Mouse (Mus musculus) embryonic facial prominence, embryonic 12.5 days (tissue): ENCODE data around the gene Uroc1. TPM values are rescaled to one million over a fixed set of nuclear protein-coding genes. Genes with fewer than 3 reads are reported as not detected.

ENCODE experiments used
- ATAC-seq: fragments of 200-750 bp; cut with Nextera tagmentation; 2 replicates; pipeline ENCODE4 v1.8.0; 2017; ENCODE audit not compliant: insufficient number of reproducible peaks, insufficient read depth, low FRiP score, low TSS enrichment
- H3K27ac ChIP-seq: fragments of 300-500 bp; sonication (generic); 2 replicates; pipeline ENCODE4 v1.5.1; 2016; ENCODE audit warnings: mild to moderate bottlenecking
- H3K27me3 ChIP-seq: fragments of 300-500 bp; sonication (generic); 2 replicates; pipeline ENCODE4 v1.6.1; 2016; ENCODE audit warnings: mild to moderate bottlenecking, moderate library complexity
- H3K36me3 ChIP-seq: fragments of 300-500 bp; sonication (generic); 2 replicates; pipeline ENCODE4 v1.6.1; 2016; ENCODE audit warnings: mild to moderate bottlenecking
- H3K4me1 ChIP-seq: fragments of 300-500 bp; sonication (generic); 2 replicates; pipeline ENCODE4 v1.6.1; 2016
- H3K4me2 ChIP-seq: fragments of 300-500 bp; sonication (generic); replicated peaks from 2 replicates; pipeline ENCODE4 v1.6.1; 2016; ENCODE audit warnings: mild to moderate bottlenecking, moderate library complexity
- H3K4me3 ChIP-seq: fragments of 300-500 bp; sonication (generic); 2 replicates; pipeline ENCODE4 v1.5.1; 2016; ENCODE audit warnings: mild to moderate bottlenecking
- H3K9ac ChIP-seq: fragments of 300-500 bp; sonication (generic); 2 replicates; pipeline ENCODE4 v1.6.1; 2016; ENCODE audit warnings: mild to moderate bottlenecking, moderate library complexity
- H3K9me3 ChIP-seq: fragments of 300-500 bp; sonication (generic); 2 replicates; pipeline ENCODE4 v1.6.1; 2016; ENCODE audit warnings: mild to moderate bottlenecking, moderate library complexity
- WGBS: fragments of 180-500 bp; shearing (Covaris S2); methylation state at CpG from one replicate; pipeline ENCODE4 v1.1.7; 2016; 5-methylcytosine and 5-hydroxymethylcytosine counted together
- polyA plus RNA-seq: library from polyadenylated mRNA; unstranded; fragments of >200 nt; fragmentation: Nextera tagmentation; extraction: Ambion mirVana; gene quantifications from 2 replicates; pipeline ENCODE4 v1.2.1, GENCODE M21; 2016

Gene Uroc1
- polyA plus RNA-seq, 1 experiment from 2014 or later = not detected

DNA sequence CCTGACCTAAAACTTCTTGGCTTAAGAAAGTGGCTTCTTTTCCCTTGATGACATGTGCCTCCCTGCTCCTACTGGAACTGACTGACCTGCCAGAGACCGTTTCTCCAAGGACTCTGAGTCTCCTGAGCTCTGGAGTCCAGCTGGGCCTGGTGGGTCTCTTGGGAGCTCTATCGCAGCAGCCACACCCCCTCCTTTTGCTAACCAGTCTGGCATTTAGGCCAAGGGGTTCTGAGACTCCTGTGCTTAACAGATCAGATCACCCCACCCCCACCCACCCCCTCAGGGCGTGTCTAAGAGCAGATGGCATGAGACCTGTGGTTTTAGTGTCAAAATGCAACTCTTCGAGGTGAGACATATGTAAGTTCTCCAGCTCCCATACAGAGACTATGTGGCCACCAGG is 11.3 kb upstream of the Uroc1 start:
- no peak overlapping the region for H3K9ac ChIP-seq
- WGBS = 39% methylated on average over 4 of the region's 4 CpGs
- ATAC-seq = no peak
- no peak overlapping the region for H3K4me2 ChIP-seq
- H3K27ac ChIP-seq = no peak overlapping the region
- no peaks in the 10 kb centered on the region for H3K36me3 ChIP-seq
- H3K4me3 ChIP-seq = no peak overlapping the region
- H3K27me3 ChIP-seq = peaks cover 16% of the 10 kb centered on the region
- no peaks in the 10 kb centered on the region for H3K9me3 ChIP-seq
- peaks cover 5% of the 10 kb centered on the region; the same call in 1 of the 2 replicates for H3K4me1 ChIP-seq

DNA sequence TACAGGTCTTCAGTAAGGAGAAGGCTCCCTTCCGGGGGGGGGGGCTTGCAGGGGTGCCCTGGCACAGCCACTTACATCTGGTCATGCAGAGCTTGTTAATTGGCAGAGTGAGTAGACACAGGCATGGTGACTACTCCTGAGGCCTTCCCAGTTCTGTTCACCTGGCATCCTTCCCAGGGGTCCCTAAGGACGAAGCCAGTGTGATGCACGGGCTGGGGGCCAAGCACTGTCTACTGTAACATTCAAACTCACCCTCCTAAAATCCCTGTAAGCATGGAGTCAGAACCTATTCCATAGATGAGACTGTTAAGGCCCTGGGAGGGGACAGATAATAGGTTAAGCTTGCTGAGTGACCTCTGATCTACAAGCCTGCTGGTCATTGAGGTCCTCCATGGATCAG is 9.1 kb upstream of the Uroc1 start:
- no peak for ATAC-seq
- H3K4me2 ChIP-seq = no peak overlapping the region
- WGBS = 75% methylated on average over 3 of the region's 3 CpGs
- no peak overlapping the region for H3K9ac ChIP-seq
- H3K27ac ChIP-seq = no peak overlapping the region
- peaks cover 16% of the 10 kb centered on the region for H3K27me3 ChIP-seq
- no peak overlapping the region for H3K4me3 ChIP-seq
- no peaks in the 10 kb centered on the region for H3K9me3 ChIP-seq
- peaks cover 5% of the 10 kb centered on the region; the same call in 1 of the 2 replicates for H3K4me1 ChIP-seq
- no peaks in the 10 kb centered on the region for H3K36me3 ChIP-seq

DNA sequence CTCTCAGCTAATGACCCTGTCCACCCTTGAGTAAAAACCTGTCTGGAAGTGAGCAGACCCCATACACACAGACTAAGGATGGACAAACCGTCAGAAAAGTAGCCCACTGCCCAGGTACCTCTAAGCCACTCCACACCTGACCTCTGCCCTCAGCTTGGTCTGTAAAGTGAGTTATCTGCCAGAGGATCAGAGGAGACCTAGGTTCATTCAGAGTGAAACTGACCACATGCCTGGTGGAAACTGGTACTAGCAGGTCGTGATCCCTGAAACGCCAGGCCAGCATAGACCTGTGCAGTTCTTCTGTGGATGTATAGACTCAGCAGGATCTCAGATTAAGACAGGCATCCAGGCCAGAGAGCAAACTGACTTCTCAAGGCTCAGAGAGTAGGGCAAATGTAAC is 8.6 kb upstream of the Uroc1 start:
- Histone ChIP-seq H3K36me3 (no peaks in the 10 kb centered on the region), H3K27me3 (peaks cover 16% of the 10 kb centered on the region), H3K4me2 (0 out of 2 replicates have a peak overlapping the region, but pooled peaks have one; percentile 43), H3K4me3 (no peak overlapping the region), H3K9ac (no peak overlapping the region), H3K9me3 (no peaks in the 10 kb centered on the region), H3K27ac (no peak overlapping the region), H3K4me1 (peaks cover 5% of the 10 kb centered on the region; the same call in 1 of the 2 replicates)
- no peak for ATAC-seq
- 65% methylated on average over 3 of the region's 3 CpGs for WGBS

DNA sequence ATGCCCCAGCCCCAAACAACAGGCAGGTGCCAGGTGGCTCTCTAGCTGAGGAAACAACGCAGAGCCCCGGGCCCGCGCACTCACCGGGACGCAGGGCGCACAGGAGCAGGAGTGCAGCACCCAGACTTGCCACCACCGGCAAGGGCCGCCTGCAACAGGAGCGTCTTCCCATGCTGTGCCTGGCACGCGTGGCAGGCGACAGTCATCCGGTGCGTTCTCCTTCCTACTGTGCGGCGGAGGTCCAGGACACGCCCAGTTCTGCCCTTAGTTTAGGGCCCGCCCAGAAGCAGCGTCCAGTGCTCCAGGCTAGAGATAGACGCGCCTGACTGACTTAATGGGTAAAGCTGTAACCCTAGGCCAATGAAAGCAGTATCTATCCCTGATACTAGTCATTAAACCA is 8.1 kb upstream of the Uroc1 start, which contains the start of gene Chst13:
Gene Chst13, minus strand, starts transcription at position 195 of the 400 bp plus-strand sequence.
- H3K4me3 ChIP-seq = peak within 1 kb of the TSS; percentile 17; the same call in 1 of the 2 replicates
- H3K4me2 ChIP-seq = peak within 1 kb of the TSS; percentile 43
- peaks cover 16% of the 10 kb centered on the region for H3K27me3 ChIP-seq
- peaks cover 5% of the 10 kb centered on the region; the same call in 1 of the 2 replicates for H3K4me1 ChIP-seq
- no peak within 1 kb of the TSS for H3K27ac ChIP-seq
- H3K36me3 ChIP-seq = no peaks in the 10 kb centered on the region
- no peaks in the 10 kb centered on the region for H3K9me3 ChIP-seq
- H3K9ac ChIP-seq = no peak within 1 kb of the TSS
- WGBS = 3% methylated on average over 22 of the region's 22 CpGs
- no peak for ATAC-seq

DNA sequence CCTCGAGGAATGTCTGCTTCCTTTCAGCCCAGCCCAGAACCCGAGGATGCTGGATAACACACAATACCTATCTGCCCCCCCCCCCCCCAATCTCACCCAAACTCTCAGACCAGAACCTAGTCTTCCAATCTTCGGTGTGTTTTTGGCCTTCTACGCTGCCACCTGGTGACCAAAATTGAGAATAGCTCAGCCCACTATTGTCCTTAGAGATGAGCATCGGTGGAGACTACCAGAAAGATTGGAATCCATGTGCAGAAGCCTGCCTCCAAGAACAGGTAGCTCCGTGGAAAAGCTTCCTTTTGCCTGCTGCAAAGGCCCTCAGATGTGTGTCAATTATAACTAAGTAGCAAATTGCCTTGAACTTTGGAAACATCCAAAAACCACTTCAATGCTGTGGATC is 5.4 kb upstream of the Uroc1 start:
- peaks cover 16% of the 10 kb centered on the region for H3K27me3 ChIP-seq
- WGBS = 19% methylated on average over 6 of the region's 6 CpGs
- H3K27ac ChIP-seq = no peak overlapping the region
- H3K36me3 ChIP-seq = no peaks in the 10 kb centered on the region
- no peak for ATAC-seq
- H3K4me2 ChIP-seq = no peak overlapping the region
- no peak overlapping the region for H3K9ac ChIP-seq
- peaks cover 5% of the 10 kb centered on the region; the same call in 1 of the 2 replicates for H3K4me1 ChIP-seq
- no peaks in the 10 kb centered on the region for H3K9me3 ChIP-seq
- no peak overlapping the region for H3K4me3 ChIP-seq

DNA sequence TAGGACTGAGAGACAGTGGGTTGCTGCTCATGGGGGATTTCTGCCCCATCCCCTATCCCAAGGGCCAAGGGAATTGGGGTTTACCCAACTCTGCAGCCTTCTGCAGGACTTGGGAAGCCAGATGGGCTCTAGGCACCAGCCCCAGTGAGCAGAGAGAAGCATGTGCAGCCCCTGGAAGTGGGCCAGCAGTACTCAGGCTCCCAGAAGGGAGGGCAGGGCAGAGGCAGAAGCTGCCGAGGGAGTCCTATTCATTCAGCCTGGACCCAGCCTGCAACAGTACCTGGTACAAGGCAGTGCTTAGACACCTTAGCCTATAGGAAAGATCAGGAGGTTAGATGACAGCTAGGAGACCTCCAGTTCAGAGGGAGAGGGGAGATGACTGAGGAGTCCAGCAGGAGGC is 3.1 kb upstream of the Uroc1 start:
- 33% methylated on average over 1 of the region's 1 CpGs for WGBS
- H3K27ac ChIP-seq = no peak overlapping the region
- H3K4me3 ChIP-seq = no peak overlapping the region
- no peak overlapping the region for H3K4me2 ChIP-seq
- no peaks in the 10 kb centered on the region for H3K36me3 ChIP-seq
- no peaks in the 10 kb centered on the region for H3K9me3 ChIP-seq
- H3K9ac ChIP-seq = no peak overlapping the region
- no peak for ATAC-seq
- H3K27me3 ChIP-seq = peaks cover 7% of the 10 kb centered on the region
- peaks cover 2% of the 10 kb centered on the region; the same call in 1 of the 2 replicates for H3K4me1 ChIP-seq

DNA sequence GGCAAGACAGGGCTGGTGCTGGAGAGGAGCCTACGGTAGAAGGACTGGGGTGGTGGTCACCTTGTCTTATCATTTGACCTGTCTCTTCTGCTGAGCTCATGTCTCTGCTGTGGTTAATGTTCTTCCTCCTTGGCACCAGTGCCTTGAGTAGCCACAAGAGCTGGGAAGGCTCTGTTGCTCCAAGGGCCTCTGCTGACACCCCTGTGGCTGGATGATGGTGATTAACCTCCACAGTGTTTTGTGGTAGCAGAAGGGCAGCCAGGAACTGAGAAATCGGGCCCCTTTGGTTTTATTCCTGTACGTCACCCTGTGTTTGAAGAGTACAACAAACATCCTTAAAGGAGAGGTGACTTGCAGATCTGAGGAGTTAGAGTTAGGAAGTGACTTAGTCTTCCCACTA is 1.2 kb downstream of the Uroc1 start:
- no peaks in the 10 kb centered on the region for H3K4me1 ChIP-seq
- no peak overlapping the region for H3K9ac ChIP-seq
- no peak for ATAC-seq

DNA sequence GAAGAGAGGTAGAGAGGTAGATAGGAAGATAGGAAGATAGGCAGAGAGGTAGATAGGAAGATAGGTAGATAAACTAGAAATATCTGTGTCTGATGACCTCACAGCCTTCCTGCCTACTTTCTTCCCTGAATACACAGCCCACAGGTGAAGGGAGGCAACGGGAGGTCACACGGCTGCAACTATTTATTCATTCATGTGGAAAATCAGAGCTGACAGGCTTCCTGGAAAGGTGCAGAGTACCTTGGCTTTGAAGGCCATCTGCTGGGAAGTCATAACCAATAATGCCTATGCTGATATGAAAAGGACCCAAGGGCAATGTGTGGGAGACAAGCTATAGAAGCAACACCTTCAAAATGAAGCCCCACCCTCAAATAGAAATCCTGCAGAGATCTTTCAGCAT is 9.3 kb downstream of the Uroc1 start:
- no peak overlapping the region for H3K27ac ChIP-seq
- no peaks in the 10 kb centered on the region for H3K4me1 ChIP-seq
- ATAC-seq = no peak
- 72% methylated on average over 2 of the region's 2 CpGs for WGBS
- H3K4me3 ChIP-seq = no peak overlapping the region
- no peaks in the 10 kb centered on the region for H3K9me3 ChIP-seq
- H3K27me3 ChIP-seq = no peaks in the 10 kb centered on the region
- H3K9ac ChIP-seq = no peak overlapping the region
- H3K4me2 ChIP-seq = no peak overlapping the region
- H3K36me3 ChIP-seq = no peaks in the 10 kb centered on the region

More for the DNA sequence above, 1.2 kb downstream of the Uroc1 start:
- Histone ChIP-seq H3K4me3 (no peak overlapping the region), H3K36me3 (no peaks in the 10 kb centered on the region), H3K4me2 (no peak overlapping the region), H3K27ac (no peak overlapping the region), H3K27me3 (no peaks in the 10 kb centered on the region), H3K9me3 (no peaks in the 10 kb centered on the region)
- WGBS = 88% methylated on average over 3 of the region's 3 CpGs

DNA sequence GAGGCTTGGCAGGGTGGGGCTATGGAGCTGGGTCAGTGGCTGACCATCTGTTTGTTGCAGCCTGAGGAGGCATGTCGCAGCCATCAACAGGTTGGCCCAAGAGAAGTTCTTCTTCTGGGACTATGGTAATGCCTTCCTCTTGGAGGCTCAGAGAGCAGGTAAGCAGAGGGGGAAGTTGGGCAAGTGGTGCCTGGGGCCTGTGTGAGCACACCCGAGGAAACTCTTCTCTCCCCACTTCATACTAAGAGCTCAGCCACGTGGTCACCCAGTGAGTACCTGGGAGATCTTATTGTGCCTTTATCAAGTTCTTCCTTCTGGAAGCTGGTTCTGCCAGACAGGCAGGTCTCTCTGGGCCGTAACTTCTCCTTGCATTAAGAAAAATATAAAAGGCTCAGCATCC is 14.1 kb downstream of the Uroc1 start:
- WGBS = 77% methylated on average over 4 of the region's 4 CpGs

DNA sequence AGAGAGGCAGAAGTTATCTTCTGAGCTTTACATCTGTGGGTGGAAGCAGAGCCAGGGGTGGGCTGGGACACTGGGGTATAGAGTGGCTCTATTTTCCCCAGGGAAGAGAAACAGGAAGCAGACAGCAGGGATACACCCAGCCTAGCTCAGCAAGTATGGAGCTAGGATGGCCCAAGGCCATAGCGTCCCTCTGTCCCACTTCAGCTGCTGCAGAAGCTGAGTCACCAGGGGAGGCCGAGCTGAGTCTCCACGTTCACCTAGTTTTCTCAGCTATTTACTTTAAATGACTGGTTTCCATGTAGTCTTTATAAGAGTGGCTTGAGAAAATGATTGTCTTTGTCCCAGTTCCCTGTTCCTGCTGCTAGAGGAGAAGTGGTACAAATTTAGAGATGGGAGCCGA is 15.4 kb downstream of the Uroc1 start:
- no peak overlapping the region for H3K27ac ChIP-seq
- no peak overlapping the region for H3K4me2 ChIP-seq
- WGBS = 74% methylated on average over 4 of the region's 4 CpGs
- H3K9me3 ChIP-seq = no peaks in the 10 kb centered on the region
- no peak for ATAC-seq
- no peak overlapping the region for H3K9ac ChIP-seq
- H3K36me3 ChIP-seq = no peaks in the 10 kb centered on the region
- H3K4me3 ChIP-seq = no peak overlapping the region
- peaks cover 5% of the 10 kb centered on the region; the same call in 1 of the 2 replicates for H3K4me1 ChIP-seq
- H3K27me3 ChIP-seq = no peaks in the 10 kb centered on the region

More for the DNA sequence above, 14.1 kb downstream of the Uroc1 start:
- Histone ChIP-seq H3K4me2 (no peak overlapping the region), H3K4me3 (no peak overlapping the region), H3K27ac (no peak overlapping the region), H3K36me3 (no peaks in the 10 kb centered on the region), H3K9ac (no peak overlapping the region), H3K9me3 (no peaks in the 10 kb centered on the region), H3K4me1 (peaks cover 5% of the 10 kb centered on the region; the same call in 1 of the 2 replicates), H3K27me3 (no peaks in the 10 kb centered on the region)
- ATAC-seq = no peak

DNA sequence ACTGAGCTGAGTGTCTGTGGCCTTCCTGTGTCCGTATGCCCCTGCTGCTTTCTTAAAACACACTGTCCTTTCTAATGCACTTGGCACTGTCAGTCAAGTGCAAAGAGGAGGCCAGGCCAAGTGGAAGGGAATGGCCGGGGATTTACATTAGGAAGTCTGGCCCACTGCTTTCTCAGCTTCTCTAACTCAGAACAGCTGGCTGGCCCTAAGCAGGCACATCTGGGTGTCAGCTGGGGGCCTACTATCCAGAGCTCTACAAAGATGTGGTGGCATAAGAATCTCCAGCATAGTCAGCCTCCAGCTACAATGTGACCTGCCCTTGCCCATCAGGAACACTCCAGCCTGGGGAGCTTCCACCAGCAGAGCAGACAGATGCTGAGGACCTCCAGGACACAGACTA is 16.9 kb downstream of the Uroc1 start:
- no peak overlapping the region for H3K9ac ChIP-seq
- no peak overlapping the region for H3K27ac ChIP-seq
- 44% methylated on average over 2 of the region's 2 CpGs for WGBS
- H3K4me3 ChIP-seq = no peak overlapping the region
- no peaks in the 10 kb centered on the region for H3K36me3 ChIP-seq
- H3K9me3 ChIP-seq = no peaks in the 10 kb centered on the region
- peaks cover 5% of the 10 kb centered on the region; the same call in 1 of the 2 replicates for H3K4me1 ChIP-seq
- no peak overlapping the region for H3K4me2 ChIP-seq
- no peak for ATAC-seq
- no peaks in the 10 kb centered on the region for H3K27me3 ChIP-seq

DNA sequence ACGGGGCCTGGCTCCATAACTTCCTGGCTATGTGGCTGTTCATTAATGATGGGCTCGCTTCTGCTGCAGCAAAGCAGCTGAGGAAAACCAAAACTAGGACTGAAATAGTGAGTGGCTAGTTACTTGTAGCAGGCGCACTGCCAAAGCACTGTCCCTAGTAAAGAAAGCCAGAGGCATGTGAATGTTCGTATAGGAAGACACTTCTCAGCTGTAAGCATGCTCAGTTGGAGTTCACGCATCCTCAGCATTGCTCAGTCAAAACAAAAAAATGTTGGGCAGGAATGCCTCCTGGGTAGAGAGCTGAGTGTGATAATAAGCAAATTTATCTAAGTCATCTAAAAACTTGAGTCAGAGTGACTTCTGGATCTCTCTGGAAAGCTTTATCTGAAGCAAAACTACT is 25.1 kb downstream of the Uroc1 start:
- H3K27ac ChIP-seq = no peak overlapping the region
- H3K9me3 ChIP-seq = no peaks in the 10 kb centered on the region
- ATAC-seq = no peak

More for the DNA sequence above, 25.1 kb downstream of the Uroc1 start:
- no peaks in the 10 kb centered on the region for H3K36me3 ChIP-seq
- WGBS = 66% methylated on average over 5 of the region's 5 CpGs
- H3K27me3 ChIP-seq = no peaks in the 10 kb centered on the region
- H3K9ac ChIP-seq = no peak overlapping the region
- no peak overlapping the region for H3K4me2 ChIP-seq
- H3K4me3 ChIP-seq = no peak overlapping the region
- peaks cover 17% of the 10 kb centered on the region; the same call in 1 of the 2 replicates for H3K4me1 ChIP-seq
